Mouse (Mus musculus) left cerebral cortex, adult 11 months (tissue): ENCODE measurements at regions not wholly inside any gene's neighbourhood (a gene's known extent, or its start where the extent isn't known, plus 50 kb on each side); places are given as distances from the start of the nearest gene placed in this dataset.

Experiments used
- DNase-seq: peaks from one replicate; pipeline ENCODE4 v3.0.0; 2022; ENCODE audit warnings: low spot score

GRCm38 (mm10) chr8:93689832-93690471 is 119.8 kb upstream of the Gnao1 start:
- DNase-seq: no peak

DNA sequence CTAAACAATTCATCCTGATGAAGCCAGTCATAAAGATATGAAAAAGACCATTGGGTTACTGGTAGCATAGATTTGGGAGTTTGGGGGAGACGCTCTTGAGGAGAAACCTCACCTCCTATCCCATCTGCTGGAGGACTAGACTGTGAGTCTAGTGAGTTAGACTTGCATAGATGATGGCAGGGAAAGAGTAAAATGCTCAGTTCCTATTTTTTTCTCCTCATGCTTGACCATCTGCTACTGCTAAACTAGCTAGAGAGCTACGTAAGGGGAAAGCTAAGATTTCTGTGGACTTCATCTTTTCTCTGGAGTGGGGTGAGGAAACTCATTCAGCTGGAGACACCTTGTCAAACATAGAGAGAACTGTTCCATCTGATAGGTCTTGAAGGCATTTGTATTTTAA is 118.4 kb upstream of the Gnao1 start:
- DNase-seq: no peak

- DNase-seq: no peak
These were observed 117.9 kb upstream of the Gnao1 start for GRCm38 (mm10) chr8:93691826-93692225.

- no peak for DNase-seq
These were observed 112.6 kb upstream of the Gnao1 start for GRCm38 (mm10) chr8:93697206-93697605.

DNA sequence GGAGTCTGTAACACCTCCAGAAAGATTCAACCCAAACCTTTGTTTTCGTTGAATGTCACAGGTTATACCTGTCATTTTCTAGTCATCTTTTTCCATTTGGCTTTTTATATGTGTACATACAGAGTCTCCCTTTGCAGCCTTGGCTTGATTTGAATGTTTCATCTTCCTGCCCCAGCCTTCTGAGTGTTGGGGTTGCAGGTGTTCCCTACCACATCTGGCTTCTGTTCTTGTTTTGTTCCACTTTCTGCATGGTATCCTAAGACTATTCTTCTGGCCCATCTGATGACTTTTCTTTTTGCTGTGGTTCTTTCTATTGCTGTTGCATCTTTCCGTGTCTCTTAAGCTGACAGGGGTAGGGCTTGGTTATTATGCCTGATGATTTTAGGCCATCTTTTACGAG is 111.3 kb upstream of the Gnao1 start:
- DNase-seq: no peak

DNA sequence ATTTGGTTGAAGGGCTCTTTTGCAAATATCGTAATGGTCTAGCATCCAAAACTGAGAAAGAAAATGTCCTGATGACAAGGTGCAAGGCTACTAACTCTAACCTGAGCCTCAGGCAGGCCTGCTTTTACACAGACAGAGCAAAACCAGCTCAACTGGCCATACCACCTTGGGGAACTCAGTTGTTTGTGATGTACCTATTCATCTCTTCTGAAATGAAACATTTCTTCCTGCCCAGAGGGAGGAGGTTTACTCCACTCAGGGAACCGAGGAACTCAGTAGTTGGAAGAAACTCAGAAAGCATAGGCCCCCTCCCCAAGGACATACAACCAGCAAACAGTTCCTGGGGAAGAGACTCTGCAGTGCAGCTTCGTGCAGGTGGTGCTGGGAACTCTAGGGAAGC is 108.4 kb upstream of the Gnao1 start:
- DNase-seq: no peak

DNA sequence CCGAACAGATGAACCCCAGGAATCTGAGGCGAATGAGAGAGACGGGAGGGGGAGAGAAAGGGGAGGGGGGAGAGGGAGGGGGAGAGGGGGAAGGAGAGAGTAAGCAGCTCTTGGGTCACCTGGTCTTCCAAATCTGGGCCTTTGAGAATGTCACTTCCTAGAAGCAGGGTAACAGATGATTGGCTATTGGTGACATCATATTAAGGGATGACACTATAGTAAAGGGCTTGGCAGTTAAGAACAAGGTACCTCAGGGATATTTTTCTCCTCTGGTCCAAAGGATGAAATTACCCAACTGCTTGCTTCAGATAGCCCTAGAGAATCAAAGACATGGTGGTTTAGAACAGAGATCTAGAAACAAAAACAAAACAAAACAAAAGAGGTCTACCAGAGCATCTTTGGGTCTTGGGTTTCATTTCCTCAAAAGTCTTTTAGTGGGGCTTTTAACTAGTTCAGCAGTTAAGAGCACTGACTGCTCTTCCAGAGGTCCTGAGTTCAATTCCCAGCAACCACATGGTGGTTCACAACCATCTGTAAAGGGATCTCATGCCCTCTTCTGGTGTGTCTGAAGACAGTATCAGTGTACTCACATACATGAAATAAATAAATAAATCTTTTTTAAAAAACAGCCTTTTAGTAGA is 97.6 kb upstream of the Gnao1 start:
- DNase-seq: no peak

GRCm38 (mm10) chr8:93713221-93713620 is 96.5 kb upstream of the Gnao1 start:
- DNase-seq: no peak

- no peak for DNase-seq
These were observed 84.8 kb upstream of the Gnao1 start for GRCm38 (mm10) chr8:93724896-93725489.

DNA sequence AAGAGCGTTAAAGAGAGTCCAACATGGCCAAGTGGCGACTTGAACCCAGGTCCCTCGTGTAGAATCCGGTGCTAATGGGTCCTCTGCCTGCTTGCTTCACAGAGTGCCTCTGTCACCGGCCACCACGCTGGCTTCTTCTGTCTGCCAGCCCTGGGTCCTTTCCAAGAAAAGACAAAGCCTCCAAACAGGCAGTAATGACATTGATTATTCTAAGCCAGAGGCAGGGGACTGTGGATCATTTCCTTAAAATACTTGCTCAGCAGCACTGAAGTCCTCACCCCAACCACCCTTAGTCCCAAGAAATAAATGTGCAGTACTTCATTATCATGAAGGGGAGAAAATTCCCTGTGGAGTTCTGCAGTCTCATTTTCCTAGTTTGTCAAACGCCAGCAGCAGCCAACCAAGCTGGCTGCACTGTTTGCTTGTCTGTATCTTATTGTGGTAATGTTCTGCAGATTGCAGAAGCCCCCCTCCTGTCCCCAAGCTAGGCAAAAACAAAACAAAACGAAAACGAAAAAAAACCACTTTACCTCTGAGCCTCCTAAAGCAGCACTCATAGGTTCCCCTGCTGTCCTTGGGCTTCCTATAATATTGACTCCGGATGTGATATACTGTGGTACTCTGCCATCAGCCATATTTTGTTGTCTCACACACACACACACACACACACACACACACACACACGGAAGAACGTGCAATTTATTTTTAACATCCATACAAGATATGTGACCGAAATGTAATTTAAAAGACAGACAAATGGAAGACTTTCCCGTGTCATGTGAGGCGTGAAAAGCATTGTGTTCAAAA is 80.4 kb upstream of the Gnao1 start:
- DNase-seq: peak; percentile 57

GRCm38 (mm10) chr8:93730738-93731700 is 78.7 kb upstream of the Gnao1 start:
- DNase-seq: no peak

GRCm38 (mm10) chr8:93734818-93735217 is 74.9 kb upstream of the Gnao1 start:
- DNase-seq: no peak

DNA sequence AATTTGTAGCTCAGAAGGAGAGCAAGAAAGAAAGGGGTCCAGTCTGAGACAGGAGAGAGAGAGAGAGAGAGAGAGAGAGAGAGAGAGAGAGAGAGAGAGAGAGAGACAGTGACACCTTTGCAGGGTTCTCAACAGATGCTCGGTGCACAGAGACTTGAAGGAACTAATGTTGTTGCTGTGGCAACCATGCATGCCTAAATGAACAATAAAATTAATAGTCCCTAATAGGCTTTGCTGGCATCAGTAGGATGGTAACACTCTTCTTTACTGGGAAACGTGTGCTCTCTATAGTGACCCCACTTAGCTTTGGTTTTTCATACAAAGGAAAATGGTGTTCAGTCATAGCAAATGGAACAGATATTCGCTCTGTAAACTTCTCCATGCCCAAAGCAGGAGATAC is 69.5 kb upstream of the Gnao1 start:
- no peak for DNase-seq

- no peak for DNase-seq
These were observed 61.0 kb upstream of the Gnao1 start for GRCm38 (mm10) chr8:93748720-93749119.

DNA sequence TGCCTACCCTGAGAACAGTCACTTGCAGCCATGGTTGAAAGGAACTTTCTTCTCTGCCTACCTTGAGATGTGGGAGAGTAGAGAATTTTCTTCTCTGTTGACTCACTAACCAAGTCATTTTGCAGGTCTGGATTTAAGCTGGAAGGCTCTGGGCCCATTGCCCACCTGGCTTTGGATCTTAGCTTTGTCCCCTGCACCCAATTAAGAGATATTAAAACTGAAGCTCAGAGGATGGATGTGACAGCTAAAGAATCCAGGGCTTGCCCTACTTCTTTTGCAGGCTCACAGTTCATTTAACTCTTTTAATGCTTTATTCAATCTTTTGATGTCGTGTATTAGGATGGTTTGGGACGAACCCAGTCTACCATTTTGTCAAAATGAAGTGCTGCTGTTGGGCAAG is 58.8 kb upstream of the Gnao1 start:
- no peak for DNase-seq

GRCm38 (mm10) chr8:93755981-93756380 is 53.8 kb upstream of the Gnao1 start:
- DNase-seq: no peak
